Mouse (Mus musculus) heart, adult 2 months (tissue): ENCODE measurements around the gene Gm19426. TPM values are rescaled to one million over a fixed set of nuclear protein-coding genes. Genes with fewer than 3 reads are reported as not detected.
A peak's percentile ranks its signal among the peaks of the same experiment; 100 is the strongest.

Source experiments
- DNase-seq, 2 experiments: peaks; one replicate each; pipeline ENCODE4 v3.0.0; 2021
- H3K27ac ChIP-seq: fragments of 200-600 bp; 2 replicates; pipeline ENCODE4 v1.8.1; 2022
- H3K27me3 ChIP-seq: fragments of 200-500 bp; 2 replicates; pipeline ENCODE4 v1.6.1; 2012; ENCODE audit warnings: mild to moderate bottlenecking, low read length, inconsistent platforms, mixed read lengths; ENCODE audit not compliant: control insufficient read depth, insufficient read depth
- H3K36me3 ChIP-seq: fragments of 200-500 bp; 2 replicates; pipeline ENCODE4 v1.6.1; 2012; ENCODE audit warnings: low read length, inconsistent platforms; ENCODE audit not compliant: control insufficient read depth, insufficient read depth
- H3K4me1 ChIP-seq: fragments of 200-500 bp; 2 replicates; pipeline ENCODE4 v1.6.1; 2011; ENCODE audit warnings: low read length; ENCODE audit not compliant: control insufficient read depth, insufficient read depth
- H3K4me3 ChIP-seq: fragments of 200-600 bp; 2 replicates; pipeline ENCODE4 v1.8.1; 2022
- H3K79me2 ChIP-seq: fragments of 200-500 bp; replicated peaks from 2 replicates; pipeline ENCODE4 v1.6.1; 2012; ENCODE audit warnings: mild to moderate bottlenecking, inconsistent platforms, low read length, moderate library complexity, mixed read lengths; ENCODE audit not compliant: control insufficient read depth, insufficient read depth
- H3K9ac ChIP-seq: fragments of 200-500 bp; 2 replicates; pipeline ENCODE4 v1.6.1; 2012; ENCODE audit warnings: low read depth, mild to moderate bottlenecking, control low read depth, inconsistent platforms, low read length, mixed read lengths
- CTCF ChIP-seq: fragments of 200-600 bp; IDR thresholded peaks from 2 replicates; pipeline ENCODE4 v1.8.1; 2022; ENCODE audit warnings: antibody characterized with exemption, mild to moderate bottlenecking, moderate library complexity
- EP300 ChIP-seq: fragments of 200-500 bp; IDR thresholded peaks from 2 replicates; pipeline ENCODE4 v1.6.1; 2011; ENCODE audit warnings: low read depth, low read length, control low read depth; ENCODE audit not compliant: insufficient read depth
- POLR2A ChIP-seq: fragments of 200-500 bp; IDR thresholded peaks from 2 replicates; pipeline ENCODE4 v1.6.1; 2011; ENCODE audit warnings: mild to moderate bottlenecking, low read depth, low read length, control low read depth; ENCODE audit not compliant: insufficient read depth
- WGBS: fragments of 180-500 bp; shearing (Covaris S2); methylation state at CpG from one replicate; pipeline ENCODE4 v1.1.7; 2018; 5-methylcytosine and 5-hydroxymethylcytosine counted together
- intact Hi-C: fragments of 180-260 bp; cut with DNase I; formaldehyde crosslinking; loops from one replicate; pipeline ENCODE4 v1.15.1; 2025
- polyA plus RNA-seq: library from polyadenylated mRNA; depleted of rRNA; stranded (reverse); fragments of >200 nt; gene quantifications from 2 replicates; pipeline ENCODE4 v1.2.3, GENCODE M21; 2012
- total RNA-seq, 2 experiments: library from RNA; stranded (reverse); gene quantifications; 2 replicates each; pipeline ENCODE4 v1.2.3; 2021

Gene Gm19426
- total and polyA plus RNA-seq, 3 experiments: 1.5 to 2.0 (median 1.8) TPM

GRCm38 (mm10) chr2:84737451-84737925, 6.0 kb downstream of the Gm19426 start:
- intact Hi-C loops: no loop called here
- DNase-seq: no peak
- Histone ChIP-seq H3K36me3 (no peaks in the 10 kb centered on the region), H3K9ac (no peak overlapping the region), H3K4me1 (no peaks in the 10 kb centered on the region; the same call in 1 of the 2 replicates), H3K79me2 (no peaks in the 10 kb centered on the region), H3K27ac (no peak overlapping the region), H3K4me3 (no peak overlapping the region), H3K27me3 (peaks cover 5% of the 10 kb centered on the region)
- TF ChIP-seq EP300: no peak
- WGBS: 8% methylated on average over 8 of the region's 8 CpGs

- DNase-seq: no peak
Measured at GRCm38 (mm10) chr2:84736312-84737161, 6.9 kb downstream of the Gm19426 start.

GRCm38 (mm10) chr2:84735346-84735920, 8.0 kb downstream of the Gm19426 start:
- no peak for TF ChIP-seq EP300
- TF ChIP-seq POLR2A: no peak
- no peak for TF ChIP-seq CTCF
- intact Hi-C loops: no loop called here
- 12% methylated on average over 7 of the region's 7 CpGs for WGBS
- Histone ChIP-seq H3K4me3 (no peak overlapping the region), H3K9ac (no peak overlapping the region), H3K27me3 (peaks cover 5% of the 10 kb centered on the region), H3K4me1 (no peaks in the 10 kb centered on the region), H3K27ac (no peak overlapping the region), H3K36me3 (no peaks in the 10 kb centered on the region), H3K79me2 (no peaks in the 10 kb centered on the region)
- DNase-seq: no peak

More at GRCm38 (mm10) chr2:84736312-84737161, 6.9 kb downstream of the Gm19426 start:
- Histone ChIP-seq H3K4me1 (no peaks in the 10 kb centered on the region), H3K27me3 (peaks cover 5% of the 10 kb centered on the region), H3K27ac (no peak overlapping the region), H3K79me2 (no peaks in the 10 kb centered on the region), H3K9ac (no peak overlapping the region), H3K4me3 (no peak overlapping the region), H3K36me3 (no peaks in the 10 kb centered on the region)
- intact Hi-C loops: no loop called here
- WGBS: 13% methylated on average over 27 of the region's 27 CpGs
- no peak for TF ChIP-seq EP300
- TF ChIP-seq CTCF: no peak
- TF ChIP-seq POLR2A: no peak

GRCm38 (mm10) chr2:84734919-84735318, 8.5 kb downstream of the Gm19426 start:
- H3K36me3 ChIP-seq: no peaks in the 10 kb centered on the region
- 4% methylated on average over 2 of the region's 2 CpGs for WGBS
- intact Hi-C loops: no loop called here
- no peaks in the 10 kb centered on the region for H3K4me1 ChIP-seq
- H3K4me3 ChIP-seq: no peak overlapping the region
- H3K9ac ChIP-seq: no peak overlapping the region
- DNase-seq: no peak
- H3K27ac ChIP-seq: no peak overlapping the region
- no peak for TF ChIP-seq POLR2A
- TF ChIP-seq EP300: no peak
- TF ChIP-seq CTCF: no peak
- no peaks in the 10 kb centered on the region for H3K79me2 ChIP-seq
- peaks cover 5% of the 10 kb centered on the region for H3K27me3 ChIP-seq

GRCm38 (mm10) chr2:84734351-84734864, 9.0 kb downstream of the Gm19426 start:
- no peak overlapping the region for H3K4me3 ChIP-seq
- WGBS: under 1% methylated on average over 11 of the region's 11 CpGs
- H3K27ac ChIP-seq: no peak overlapping the region
- H3K27me3 ChIP-seq: peaks cover 5% of the 10 kb centered on the region
- H3K36me3 ChIP-seq: no peaks in the 10 kb centered on the region
- TF ChIP-seq POLR2A: no peak
- no peak for TF ChIP-seq EP300
- TF ChIP-seq CTCF: no peak
- intact Hi-C loops: no loop called here
- 0 out of 2 replicates have a peak overlapping the region, but pooled peaks have one; percentile 12 for H3K9ac ChIP-seq
- no peak for DNase-seq
- H3K4me1 ChIP-seq: no peaks in the 10 kb centered on the region
- H3K79me2 ChIP-seq: no peaks in the 10 kb centered on the region
